Mouse (Mus musculus): ENCODE measurements around the gene Trappc2. TPM values are rescaled to one million over a fixed set of nuclear protein-coding genes. Genes with fewer than 3 reads are reported as not detected.

The Trappc2 gene
- 9.9 and 10.4 TPM in 2 replicates for total RNA-seq (2023)

DNA sequence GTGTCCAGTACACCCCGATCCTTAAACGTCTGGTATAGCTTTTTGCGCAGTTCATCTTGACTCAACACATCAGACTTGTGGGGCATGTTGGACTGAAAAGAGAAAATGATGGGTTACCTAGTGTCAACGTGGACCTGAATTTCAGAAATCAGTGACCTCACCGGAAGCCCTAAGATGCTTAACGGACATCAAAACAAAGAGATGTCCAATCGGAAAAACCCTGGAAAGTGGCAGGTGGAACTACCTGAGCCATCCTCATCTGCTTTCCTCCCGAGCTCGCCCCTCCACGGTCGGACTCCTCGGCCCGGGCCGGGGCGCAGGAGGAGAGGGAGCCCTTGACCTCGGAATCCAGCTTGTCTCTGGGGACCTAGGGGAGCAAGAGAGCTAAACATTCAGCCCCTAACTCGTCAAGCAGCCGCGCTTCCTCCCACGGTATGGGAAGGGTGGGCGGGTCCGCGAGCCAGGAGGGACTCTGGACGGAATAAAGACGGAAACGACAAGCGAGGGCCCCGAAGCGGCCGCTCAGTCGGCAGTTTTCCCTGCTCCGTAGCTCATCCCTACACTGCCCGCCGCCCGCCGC, at the start of gene Trappc2:
Gene Trappc2 (plus strand): TSS at position 539 of the 580 bp plus-strand sequence.

DNA sequence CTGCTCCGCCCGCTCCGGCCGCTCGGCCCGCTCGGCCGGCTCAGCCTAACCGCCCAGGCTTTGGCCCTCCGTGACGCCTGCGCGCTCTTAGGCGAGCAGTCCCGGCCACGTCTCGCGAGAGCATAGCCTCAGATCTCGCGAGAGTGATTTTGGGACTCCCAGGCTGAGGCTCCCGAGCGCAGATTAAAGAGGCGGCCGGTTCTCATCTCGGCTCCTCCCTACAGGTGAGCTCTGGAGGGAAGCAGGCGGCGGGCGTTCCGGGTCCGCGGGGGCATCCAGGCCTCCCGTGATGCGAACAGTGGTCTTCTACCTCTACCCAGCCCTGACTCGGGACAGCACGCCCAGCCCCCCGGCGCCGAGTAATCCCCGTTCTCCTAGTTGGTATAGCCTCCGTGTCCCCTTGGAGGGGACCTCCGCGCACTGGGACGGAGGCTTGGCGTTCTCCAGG, 266 bp downstream of the Trappc2 start, which contains the start of gene Ofd1:
Gene Ofd1 (minus strand): TSS at position 89 of the 448 bp plus-strand sequence.

DNA sequence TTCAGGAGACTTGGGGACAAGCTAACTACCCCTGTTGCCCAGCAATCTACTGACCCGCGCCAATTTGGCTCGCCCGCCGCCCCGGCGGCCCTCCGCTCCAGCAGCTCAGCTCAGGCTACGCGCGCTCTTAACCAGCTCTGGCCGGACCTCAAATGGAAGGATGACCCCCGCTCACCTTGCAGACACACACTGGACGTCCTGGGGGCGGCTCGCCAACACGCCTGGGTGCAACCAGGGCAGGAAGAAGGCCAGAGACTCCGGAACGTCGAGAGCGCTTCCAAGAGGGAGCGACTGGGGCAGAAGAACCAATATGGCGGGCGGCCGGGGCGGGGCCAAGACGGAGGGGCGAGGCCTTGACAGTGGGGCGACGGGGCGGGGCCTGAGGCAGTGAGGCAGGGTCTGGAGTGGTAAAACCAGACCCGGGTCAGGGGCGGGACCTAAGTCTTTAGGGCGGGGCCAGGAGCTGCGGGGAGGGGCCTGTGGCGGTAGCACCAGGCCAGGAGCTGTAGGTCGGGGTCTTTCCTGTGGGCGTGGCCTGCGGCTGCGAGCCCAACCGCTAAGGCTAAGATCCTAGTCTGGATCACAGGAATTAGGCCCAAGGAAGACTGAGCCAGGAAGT, 39.1 kb downstream of the Trappc2 start, which contains the start of gene Rab9:
Gene Rab9 (minus strand): TSS at position 503 of the 619 bp plus-strand sequence.

Other genes with a start within 250 kb of the Trappc2 start
- not detected in 2 replicates for gene Gpm6b, start 201.7 kb upstream of the Trappc2 start, total RNA-seq (2023)
- 6.1 and 8.9 TPM in 2 replicates for gene Ofd1, start 130 bp downstream of the Trappc2 start, total RNA-seq (2023)
- 21.5 and 23.1 TPM in 2 replicates for gene Rab9, start 39.3 kb downstream of the Trappc2 start, total RNA-seq (2023)
- 5.2 and 6.0 TPM in 2 replicates for gene Tceanc, start 78.0 kb downstream of the Trappc2 start, total RNA-seq (2023)
- not detected in 2 replicates for gene Egfl6, start 145.1 kb downstream of the Trappc2 start, total RNA-seq (2023)